Mouse (Mus musculus) heart, adult 2 months (tissue): Measurements from ENCODE around the gene Tmem145. TPM values are rescaled to one million over a fixed set of nuclear protein-coding genes. Genes with fewer than 3 reads are reported as not detected.

Source experiments
- DNase-seq, 2 experiments: peaks; one replicate each; pipeline ENCODE4 v3.0.0; 2021
- H3K27ac ChIP-seq: fragments of 200-600 bp; 2 replicates; pipeline ENCODE4 v1.8.1; 2022
- H3K27me3 ChIP-seq: fragments of 200-500 bp; 2 replicates; pipeline ENCODE4 v1.6.1; 2012; ENCODE audit warnings: mild to moderate bottlenecking, low read length, inconsistent platforms, mixed read lengths; ENCODE audit not compliant: control insufficient read depth, insufficient read depth
- H3K36me3 ChIP-seq: fragments of 200-500 bp; 2 replicates; pipeline ENCODE4 v1.6.1; 2012; ENCODE audit warnings: low read length, inconsistent platforms; ENCODE audit not compliant: control insufficient read depth, insufficient read depth
- H3K4me1 ChIP-seq: fragments of 200-500 bp; 2 replicates; pipeline ENCODE4 v1.6.1; 2011; ENCODE audit warnings: low read length; ENCODE audit not compliant: control insufficient read depth, insufficient read depth
- H3K4me3 ChIP-seq: fragments of 200-600 bp; 2 replicates; pipeline ENCODE4 v1.8.1; 2022
- H3K79me2 ChIP-seq: fragments of 200-500 bp; replicated peaks from 2 replicates; pipeline ENCODE4 v1.6.1; 2012; ENCODE audit warnings: mild to moderate bottlenecking, inconsistent platforms, low read length, moderate library complexity, mixed read lengths; ENCODE audit not compliant: control insufficient read depth, insufficient read depth
- H3K9ac ChIP-seq: fragments of 200-500 bp; 2 replicates; pipeline ENCODE4 v1.6.1; 2012; ENCODE audit warnings: low read depth, mild to moderate bottlenecking, control low read depth, inconsistent platforms, low read length, mixed read lengths
- CTCF ChIP-seq: fragments of 200-600 bp; IDR thresholded peaks from 2 replicates; pipeline ENCODE4 v1.8.1; 2022; ENCODE audit warnings: antibody characterized with exemption, mild to moderate bottlenecking, moderate library complexity
- EP300 ChIP-seq: fragments of 200-500 bp; IDR thresholded peaks from 2 replicates; pipeline ENCODE4 v1.6.1; 2011; ENCODE audit warnings: low read depth, low read length, control low read depth; ENCODE audit not compliant: insufficient read depth
- POLR2A ChIP-seq: fragments of 200-500 bp; IDR thresholded peaks from 2 replicates; pipeline ENCODE4 v1.6.1; 2011; ENCODE audit warnings: mild to moderate bottlenecking, low read depth, low read length, control low read depth; ENCODE audit not compliant: insufficient read depth
- WGBS: fragments of 180-500 bp; shearing (Covaris S2); methylation state at CpG from one replicate; pipeline ENCODE4 v1.1.7; 2018; 5-methylcytosine and 5-hydroxymethylcytosine counted together
- intact Hi-C: fragments of 180-260 bp; cut with DNase I; formaldehyde crosslinking; loops from one replicate; pipeline ENCODE4 v1.15.1; 2025
- polyA plus RNA-seq: library from polyadenylated mRNA; depleted of rRNA; stranded (reverse); fragments of >200 nt; gene quantifications from 2 replicates; pipeline ENCODE4 v1.2.3, GENCODE M21; 2012
- total RNA-seq, 2 experiments: library from RNA; stranded (reverse); gene quantifications; 2 replicates each; pipeline ENCODE4 v1.2.3; 2021

The Tmem145 gene
- total and polyA plus RNA-seq, 3 experiments, result 0.06 TPM; not detected in 2

GRCm38 (mm10) chr7:25311193-25311592 is 5.3 kb downstream of the Tmem145 start:
- TF ChIP-seq EP300, result no peak
- no peak for TF ChIP-seq CTCF
- TF ChIP-seq POLR2A, result no peak
- Histone ChIP-seq H3K9ac (no peak overlapping the region), H3K4me1 (no peaks in the 10 kb centered on the region; the same call in 1 of the 2 replicates), H3K79me2 (no peaks in the 10 kb centered on the region), H3K36me3 (no peaks in the 10 kb centered on the region), H3K4me3 (no peak overlapping the region), H3K27ac (no peak overlapping the region), H3K27me3 (peaks cover 11% of the 10 kb centered on the region)
- intact Hi-C loops, result no loop called here
- no peak for DNase-seq
- 77% methylated on average over 11 of the region's 11 CpGs for WGBS

GRCm38 (mm10) chr7:25313325-25313724 is 7.4 kb downstream of the Tmem145 start:
- peaks cover 11% of the 10 kb centered on the region for H3K27me3 ChIP-seq
- H3K27ac ChIP-seq, result no peak overlapping the region
- intact Hi-C loops, result no loop called here
- H3K4me3 ChIP-seq, result no peak overlapping the region
- H3K36me3 ChIP-seq, result no peaks in the 10 kb centered on the region
- H3K9ac ChIP-seq, result no peak overlapping the region
- no peak for DNase-seq
- no peak for TF ChIP-seq EP300
- TF ChIP-seq POLR2A, result no peak
- TF ChIP-seq CTCF, result no peak
- 32% methylated on average over 7 of the region's 7 CpGs for WGBS
- no peaks in the 10 kb centered on the region for H3K79me2 ChIP-seq
- H3K4me1 ChIP-seq, result peaks cover 3% of the 10 kb centered on the region; the same call in 1 of the 2 replicates

DNA sequence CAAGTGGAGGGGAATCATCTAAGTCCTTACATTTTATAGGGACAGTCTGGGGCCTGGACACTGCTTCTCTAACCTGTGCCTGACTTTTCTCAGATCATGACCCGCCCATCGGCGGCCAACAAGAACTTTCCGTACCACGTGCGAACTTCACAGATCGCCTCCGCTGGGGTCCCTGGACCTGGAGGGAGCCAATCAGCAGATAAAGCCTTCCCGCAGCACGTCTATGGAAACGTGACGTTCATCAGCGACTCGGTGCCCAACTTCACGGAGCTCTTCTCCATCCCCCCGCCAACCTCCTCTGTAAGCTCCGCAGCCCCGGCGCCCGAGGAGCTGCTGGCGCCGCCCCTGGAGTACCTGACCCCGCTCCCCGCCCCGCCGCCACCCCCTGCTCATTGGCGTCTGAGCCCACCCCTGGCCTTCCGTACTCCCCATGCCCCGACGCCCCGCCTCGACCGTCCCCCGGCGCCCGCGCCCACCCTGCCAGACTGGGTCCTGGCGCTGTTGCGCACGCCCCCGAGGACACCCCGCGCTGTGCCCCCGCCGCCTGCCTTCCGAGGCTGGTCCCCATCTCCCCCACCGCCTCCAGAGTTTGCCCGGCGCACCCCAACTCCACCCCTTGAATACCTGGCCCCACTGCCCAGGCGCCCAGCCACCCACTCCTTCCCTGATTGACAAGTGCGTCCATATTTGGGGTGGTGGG is 8.8 kb downstream of the Tmem145 start:
- Histone ChIP-seq H3K4me1 (peaks cover 3% of the 10 kb centered on the region; the same call in 1 of the 2 replicates), H3K27me3 (peaks cover 9% of the 10 kb centered on the region), H3K4me3 (no peak overlapping the region), H3K27ac (no peak overlapping the region), H3K36me3 (no peaks in the 10 kb centered on the region), H3K79me2 (no peaks in the 10 kb centered on the region), H3K9ac (peak overlapping the region; percentile 22; the same call in 1 of the 2 replicates)
- no peak for DNase-seq
- TF ChIP-seq CTCF (no peak), EP300 (no peak), POLR2A (no peak)
- WGBS, result 3% methylated on average over 47 of the region's 51 CpGs
- intact Hi-C loops, result loop anchor here (5.0 kb wide), 1 partner anchor 83 kb away; the partner anchor contains the start of gene Lipe

- Histone ChIP-seq H3K79me2 (no peaks in the 10 kb centered on the region), H3K27me3 (peaks cover 9% of the 10 kb centered on the region), H3K36me3 (no peaks in the 10 kb centered on the region), H3K4me1 (peaks cover 3% of the 10 kb centered on the region; the same call in 1 of the 2 replicates), H3K4me3 (peak overlapping the region; percentile 81), H3K27ac (no peak overlapping the region), H3K9ac (peak overlapping the region; percentile 22)
- DNase-seq, result peak; percentile 22 to 47
- 1% methylated on average over 66 of the region's 69 CpGs for WGBS
- no peak for TF ChIP-seq EP300
- no peak for TF ChIP-seq CTCF
- TF ChIP-seq POLR2A, result no peak
- intact Hi-C loops, result loop anchor here (1.0 to 5.0 kb wide), 4 partner anchors 17 to 82 kb away; partner anchors contain the start of gene Lipe
Measured at GRCm38 (mm10) chr7:25315306-25316041, 9.6 kb downstream of the Tmem145 start.

GRCm38 (mm10) chr7:25316532-25317445 is 10.9 kb downstream of the Tmem145 start, which contains the start of gene Megf8:
TSS of gene Megf8 (plus strand) at chr7:25317164.
- Histone ChIP-seq H3K4me1 (peaks cover 3% of the 10 kb centered on the region; the same call in 1 of the 2 replicates), H3K27me3 (peaks cover 7% of the 10 kb centered on the region), H3K27ac (peak within 1 kb of the TSS; percentile 80), H3K36me3 (no peaks in the 10 kb centered on the region), H3K9ac (peak within 1 kb of the TSS; percentile 77), H3K4me3 (peak within 1 kb of the TSS; percentile 81), H3K79me2 (no peaks in the 10 kb centered on the region)
- 4% methylated on average over 51 of the region's 52 CpGs for WGBS
- peak; percentile 71 for TF ChIP-seq POLR2A
- peak; percentile 96 for TF ChIP-seq CTCF
- peak; percentile 82 for TF ChIP-seq EP300
- intact Hi-C loops, result loop anchor here (1.0 to 5.0 kb wide), 4 partner anchors 18 to 81 kb away; partner anchors contain the start of gene Lipe
- DNase-seq, result peak; percentile 90 to 95
